Mouse (Mus musculus) gastrocnemius, adult 18-20 months (tissue): ENCODE data around the gene Napepld. TPM values are rescaled to one million over a fixed set of nuclear protein-coding genes. Genes with fewer than 3 reads are reported as not detected.
"Not testable (repeated sequence)": the region's sequence is repeated elsewhere in the genome, so short reads cannot be mapped to it uniquely, and the experiment has no call there.

Experiments
- DNase-seq: peaks from one replicate; pipeline ENCODE4 v3.0.0; 2021; ENCODE audit warnings: low spot score
- total RNA-seq, 2 experiments: library from RNA; stranded (reverse); gene quantifications; 2 replicates each; pipeline ENCODE4 v1.2.3; 2021

Gene Napepld
- total RNA-seq, 2 experiments from 2014 or later = 8.8 to 11.5 TPM

- no peak for DNase-seq
These were observed 33.7 kb downstream of the Napepld start for GRCm38 (mm10) chr5:21667191-21668137.

- DNase-seq = no peak
These were observed 38.1 kb downstream of the Napepld start for GRCm38 (mm10) chr5:21663081-21663480.

GRCm38 (mm10) chr5:21660850-21661249 lies 40.3 kb downstream of the Napepld start:
- DNase-seq = no peak

- peak; percentile 83 for DNase-seq
These were observed 42.4 kb downstream of the Napepld start for GRCm38 (mm10) chr5:21658623-21659395.

GRCm38 (mm10) chr5:21658038-21658437 lies 43.2 kb downstream of the Napepld start:
- DNase-seq = no peak

GRCm38 (mm10) chr5:21656912-21657311 lies 44.3 kb downstream of the Napepld start:
- DNase-seq = no peak

GRCm38 (mm10) chr5:21651885-21652612 lies 49.1 kb downstream of the Napepld start:
- no peak for DNase-seq

- DNase-seq = no peak
These were observed 50.5 kb downstream of the Napepld start for GRCm38 (mm10) chr5:21650736-21651135.

- DNase-seq = no peak
These were observed 55.1 kb downstream of the Napepld start for GRCm38 (mm10) chr5:21646133-21646491.

- DNase-seq = peak; percentile 79
These were observed 55.6 kb downstream of the Napepld start, which contains the start of the genes Fbxl13 and Armc10 for GRCm38 (mm10) chr5:21645439-21646132. Fbxl13 (minus strand) TSS chr5:21645634. Armc10 (plus strand) TSS chr5:21645813.

- no peak for DNase-seq
These were observed 56.2 kb downstream of the Napepld start for GRCm38 (mm10) chr5:21644891-21645438.

GRCm38 (mm10) chr5:21643606-21644005 lies 57.6 kb downstream of the Napepld start:
- DNase-seq = no peak

GRCm38 (mm10) chr5:21640961-21641360 lies 60.2 kb downstream of the Napepld start:
- DNase-seq = no peak

GRCm38 (mm10) chr5:21625916-21626315 lies 75.3 kb downstream of the Napepld start:
- DNase-seq = no peak

GRCm38 (mm10) chr5:21616450-21617009 lies 84.7 kb downstream of the Napepld start:
- no peak for DNase-seq

- DNase-seq = not testable (repeated sequence)
These were observed 86.9 kb downstream of the Napepld start for GRCm38 (mm10) chr5:21614299-21614698.
